Mouse (Mus musculus) left cerebral cortex, postnatal 25 days (tissue): ENCODE data around the gene Nr2f1. TPM values are rescaled to one million over a fixed set of nuclear protein-coding genes. Genes with fewer than 3 reads are reported as not detected.

Experiments used
- DNase-seq, 2 experiments: peaks; one replicate each; pipeline ENCODE4 v3.0.0; 2022; ENCODE audit warnings: low spot score in 2 of 2, mixed read lengths in 1 of 2
- intact Hi-C: fragments of 180-260 bp; cut with DNase I; formaldehyde crosslinking; loops from one replicate; pipeline ENCODE4 v1.15.1; 2025
- total RNA-seq, 2 experiments: library from RNA; stranded (reverse); gene quantifications; 2 replicates each; pipeline ENCODE4 v1.2.3; 2021

Gene Nr2f1
- total RNA-seq, 2 experiments from 2014 or later = 114 to 122 TPM

GRCm38 (mm10) chr13:78201871-78202565 lies 2.5 kb upstream of the Nr2f1 start:
- DNase-seq = no peak
- intact Hi-C loops = loop anchor here (5.0 to 10.0 kb wide), 10 partner anchors 225 to 1643 kb away; no protein-coding TSS in a partner anchor

GRCm38 (mm10) chr13:78200991-78201870 lies 1.7 kb upstream of the Nr2f1 start:
- intact Hi-C loops = loop anchor here (5.0 to 10.0 kb wide), 10 partner anchors 226 to 1644 kb away; no protein-coding TSS in a partner anchor
- peak; percentile 94 to 97 for DNase-seq

GRCm38 (mm10) chr13:78200407-78200806 lies 850 bp upstream of the Nr2f1 start:
- intact Hi-C loops = loop anchor here (5.0 to 10.0 kb wide), 10 partner anchors 227 to 1644 kb away; no protein-coding TSS in a partner anchor
- peak; percentile 59 to 85 for DNase-seq

- intact Hi-C loops = no loop called here
- peak; percentile 56 to 61 for DNase-seq
These were observed 501 bp downstream of the Nr2f1 start for GRCm38 (mm10) chr13:78198871-78199641.

- intact Hi-C loops = no loop called here
- peak in 1 of 2 experiments; percentile 44 for DNase-seq
These were observed 1.1 kb downstream of the Nr2f1 start for GRCm38 (mm10) chr13:78198391-78198870.

- intact Hi-C loops = no loop called here
- DNase-seq = peak; percentile 42 to 61
These were observed 1.7 kb downstream of the Nr2f1 start for GRCm38 (mm10) chr13:78197819-78198390.

GRCm38 (mm10) chr13:78197286-78197818 lies 2.2 kb downstream of the Nr2f1 start:
- intact Hi-C loops = no loop called here
- DNase-seq = peak in 1 of 2 experiments; percentile 28

GRCm38 (mm10) chr13:78196236-78196796 lies 3.2 kb downstream of the Nr2f1 start:
- peak; percentile 16 to 32 for DNase-seq
- intact Hi-C loops = no loop called here

GRCm38 (mm10) chr13:78195601-78196115 lies 3.9 kb downstream of the Nr2f1 start:
- intact Hi-C loops = loop anchor here (2.0 kb wide), 1 partner anchor 15 kb away; no protein-coding TSS in a partner anchor
- DNase-seq = peak in 1 of 2 experiments; percentile 59

- intact Hi-C loops = loop anchor here (2.0 kb wide), 1 partner anchor 14 kb away; no protein-coding TSS in a partner anchor
- DNase-seq = peak; percentile 63
These were observed 4.5 kb downstream of the Nr2f1 start for GRCm38 (mm10) chr13:78194850-78195600.

- intact Hi-C loops = loop anchor here (2.0 kb wide), 1 partner anchor 13 kb away; no protein-coding TSS in a partner anchor
These were observed 5.3 kb downstream of the Nr2f1 start for GRCm38 (mm10) chr13:78194135-78194849.

GRCm38 (mm10) chr13:78193211-78193610 lies 6.3 kb downstream of the Nr2f1 start:
- intact Hi-C loops = no loop called here
- peak in 1 of 2 experiments; percentile 37 for DNase-seq

More at GRCm38 (mm10) chr13:78194135-78194849, 5.3 kb downstream of the Nr2f1 start:
- no peak for DNase-seq

- intact Hi-C loops = loop anchor here (10.0 kb wide), 1 partner anchor 1345 kb away; no protein-coding TSS in a partner anchor
These were observed 10.0 kb downstream of the Nr2f1 start for GRCm38 (mm10) chr13:78189586-78189985.

GRCm38 (mm10) chr13:78187833-78188232 lies 11.7 kb downstream of the Nr2f1 start:
- no peak for DNase-seq
- intact Hi-C loops = loop anchor here (10.0 kb wide), 1 partner anchor 1343 kb away; no protein-coding TSS in a partner anchor

More at GRCm38 (mm10) chr13:78189586-78189985, 10.0 kb downstream of the Nr2f1 start:
- peak in 1 of 2 experiments; percentile 40 for DNase-seq

GRCm38 (mm10) chr13:78186340-78186946 lies 13.1 kb downstream of the Nr2f1 start:
- intact Hi-C loops = loop anchor here (10.0 kb wide), 1 partner anchor 1342 kb away; no protein-coding TSS in a partner anchor
- DNase-seq = no peak
